Mouse (Mus musculus) erythroblast, embryonic 14.5 days (primary cell): ENCODE results near the gene Gm17018.

Experiments used
- GATA1 ChIP-seq: IDR thresholded peaks from 2 replicates; pipeline ENCODE4 v1.6.1; 2012; ENCODE audit warnings: low read length, inconsistent platforms, mixed read lengths
- TAL1 ChIP-seq: IDR thresholded peaks from 3 replicates; pipeline ENCODE4 v1.6.1; 2012; ENCODE audit warnings: low read length, inconsistent platforms, mixed read lengths

DNA sequence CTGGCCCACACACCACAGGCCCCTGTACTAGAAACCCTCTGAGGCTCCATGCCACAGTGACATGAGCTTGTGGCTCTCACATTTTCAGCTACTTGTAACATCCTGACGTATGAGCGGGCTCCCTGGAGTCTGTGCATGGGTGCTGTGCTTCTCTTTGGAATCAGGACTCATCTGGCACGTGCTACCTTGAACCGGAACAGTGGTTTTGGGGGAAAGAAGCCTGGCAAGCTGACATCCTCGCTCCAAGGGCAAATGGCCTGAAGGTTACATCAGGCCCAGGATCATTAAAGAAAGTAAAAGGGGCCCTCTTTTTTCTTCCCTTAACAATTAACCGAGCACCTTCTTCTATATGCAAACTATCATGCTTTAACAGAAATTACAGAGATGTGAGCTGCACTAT lies 22.7 kb downstream of the Gm17018 start:
- no peak for TF ChIP-seq GATA1
- no peak for TF ChIP-seq TAL1
